Comparison of ENCODE assay signal across 12 mouse cellular contexts in the genomic region with DNA sequence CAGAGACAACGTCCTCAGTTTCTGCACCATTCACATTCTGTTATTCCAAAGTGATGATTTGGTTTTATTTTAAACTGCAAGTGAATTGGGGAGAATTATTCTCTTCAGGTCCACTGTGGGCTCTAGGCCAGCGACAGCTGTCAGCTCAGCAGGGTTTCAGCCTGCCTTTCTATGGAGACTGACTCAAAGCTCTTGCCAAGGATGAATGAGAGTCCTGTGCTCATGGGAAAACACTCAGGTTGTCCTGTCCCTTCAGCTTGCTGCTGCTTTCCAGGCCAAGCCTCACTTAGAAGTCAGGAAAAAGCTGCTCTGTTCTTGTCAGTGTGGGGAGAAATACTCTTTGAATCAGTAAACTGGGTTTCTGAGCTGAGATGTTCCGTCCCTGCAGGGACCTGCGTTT.
A peak's percentile ranks its signal among the peaks of the same experiment; 100 is the strongest.
DNase-seq lines count a peak whose midpoint lies in the region; ATAC-seq lines count a peak whose summit lies in the region.
"Had no signal": no experiment of that assay in that cellular context is flagged by ENCODE, and none has a peak within 500 bp of the region (broad histone marks: within the 10 kb centered on the region; RNA-seq: fewer than 3 reads in every experiment).

No protein-coding gene starts in this region.

- 62% methylated on average over 4 of the region's 4 CpGs for WGBS in midbrain, embryonic 13.5 days
- 70% methylated on average over 4 of the region's 4 CpGs for WGBS in midbrain, embryonic 11.5 days
- 46% methylated on average over 4 of the region's 4 CpGs for WGBS in forebrain, embryonic 14.5 days
- WGBS in midbrain, embryonic 15.5 days, result 52% methylated on average over 4 of the region's 4 CpGs

- peak; percentile 25 for DNase-seq in adrenal gland, postnatal 25 days
- DNase-seq in adrenal gland, postnatal 4 days (ENCODE audit: low spot score in 2 of 2), result no peak
- DNase-seq in midbrain, embryonic 11.5 days (ENCODE audit: low spot score, missing footprints), result no peak
- peak; percentile 57 for DNase-seq in forebrain, embryonic 14.5 days (ENCODE audit: low spot score)
- DNase-seq in lung, adult 18-20 months, result no peak
- no peak for DNase-seq in yolk sac, embryonic 10.5 days (ENCODE audit: low spot score)
- DNase-seq: heart, postnatal 36 days had no signal

- H3K36me3 ChIP-seq in midbrain, embryonic 13.5 days, result no peaks in the 10 kb centered on the region
- no peaks in the 10 kb centered on the region for H3K36me3 ChIP-seq in midbrain, embryonic 11.5 days (ENCODE audit: control insufficient read depth, insufficient read depth, low read length)
- H3K36me3 ChIP-seq in forebrain, embryonic 14.5 days (ENCODE audit: control insufficient read depth, insufficient read depth, low read length), result no peaks in the 10 kb centered on the region
- no peaks in the 10 kb centered on the region for H3K36me3 ChIP-seq in midbrain, embryonic 15.5 days (replicated peaks)
- H3K36me3 ChIP-seq: kidney, embryonic 15.5 days; limb, embryonic 12.5 days had no signal

- H3K27ac ChIP-seq in midbrain, embryonic 13.5 days, result no peak overlapping the region
- no peak overlapping the region for H3K27ac ChIP-seq in midbrain, embryonic 11.5 days (ENCODE audit: low read depth, low read length)
- H3K27ac ChIP-seq in forebrain, embryonic 14.5 days (ENCODE audit: low read depth, low read length), result no peak overlapping the region
- H3K27ac ChIP-seq in midbrain, embryonic 15.5 days, result no peak overlapping the region
- H3K27ac ChIP-seq: kidney, embryonic 15.5 days; limb, embryonic 12.5 days had no signal

- H3K4me1 ChIP-seq in midbrain, embryonic 13.5 days (replicated peaks), result peaks cover 4% of the 10 kb centered on the region; the same call in 1 of the 2 replicates
- no peaks in the 10 kb centered on the region for H3K4me1 ChIP-seq in midbrain, embryonic 11.5 days (ENCODE audit: control insufficient read depth, insufficient read depth, low read length)
- peaks cover 7% of the 10 kb centered on the region; the same call in 1 of the 2 replicates for H3K4me1 ChIP-seq in forebrain, embryonic 14.5 days (ENCODE audit: control insufficient read depth, insufficient read depth, low read length)
- no peaks in the 10 kb centered on the region for H3K4me1 ChIP-seq in midbrain, embryonic 15.5 days
- H3K4me1 ChIP-seq: kidney, embryonic 15.5 days; limb, embryonic 12.5 days had no signal

- no peaks in the 10 kb centered on the region for H3K27me3 ChIP-seq in midbrain, embryonic 13.5 days
- H3K27me3 ChIP-seq in midbrain, embryonic 11.5 days (ENCODE audit: control insufficient read depth, insufficient read depth, low read length), result no peaks in the 10 kb centered on the region
- no peaks in the 10 kb centered on the region for H3K27me3 ChIP-seq in forebrain, embryonic 14.5 days (replicated peaks; ENCODE audit: control insufficient read depth, insufficient read depth, low read length)
- no peaks in the 10 kb centered on the region for H3K27me3 ChIP-seq in midbrain, embryonic 15.5 days (replicated peaks)
- H3K27me3 ChIP-seq: kidney, embryonic 15.5 days; limb, embryonic 12.5 days had no signal

- H3K9me3 ChIP-seq in midbrain, embryonic 13.5 days, result no peaks in the 10 kb centered on the region
- no peaks in the 10 kb centered on the region for H3K9me3 ChIP-seq in midbrain, embryonic 11.5 days (ENCODE audit: control insufficient read depth, low read length)
- no peaks in the 10 kb centered on the region for H3K9me3 ChIP-seq in forebrain, embryonic 14.5 days (replicated peaks; ENCODE audit: control insufficient read depth, low read length)
- no peaks in the 10 kb centered on the region for H3K9me3 ChIP-seq in midbrain, embryonic 15.5 days
- H3K9me3 ChIP-seq: kidney, embryonic 15.5 days; limb, embryonic 12.5 days had no signal

- H3K4me3 ChIP-seq in midbrain, embryonic 13.5 days (replicated peaks), result no peak overlapping the region
- H3K4me3 ChIP-seq in midbrain, embryonic 11.5 days (ENCODE audit: low read depth, low read length), result no peak overlapping the region
- no peak overlapping the region for H3K4me3 ChIP-seq in forebrain, embryonic 14.5 days (ENCODE audit: low read depth, low read length)
- H3K4me3 ChIP-seq in midbrain, embryonic 15.5 days, result no peak overlapping the region
- H3K4me3 ChIP-seq: kidney, embryonic 15.5 days; limb, embryonic 12.5 days had no signal

- ATAC-seq in midbrain, embryonic 13.5 days, result 0 out of 2 replicates have a peak, but pooled peaks have one; percentile 50
- ATAC-seq in midbrain, embryonic 11.5 days (ENCODE audit: low FRiP score), result no peak
- peak; percentile 70 for ATAC-seq in forebrain, embryonic 14.5 days
- ATAC-seq in midbrain, embryonic 15.5 days (replicated peaks), result peak; percentile 52
- ATAC-seq: activated CD4-positive, CD25-positive, alpha-beta regulatory T cell, adult 4 months had no signal

- H3K9ac ChIP-seq in midbrain, embryonic 13.5 days (replicated peaks), result no peak overlapping the region
- no peak overlapping the region for H3K9ac ChIP-seq in midbrain, embryonic 11.5 days (ENCODE audit: low read length)
- H3K9ac ChIP-seq in forebrain, embryonic 14.5 days (ENCODE audit: low read length), result no peak overlapping the region
- H3K9ac ChIP-seq in midbrain, embryonic 15.5 days, result no peak overlapping the region
- H3K9ac ChIP-seq: kidney, embryonic 15.5 days; limb, embryonic 12.5 days had no signal

- H3K4me2 ChIP-seq in midbrain, embryonic 13.5 days (replicated peaks), result no peak overlapping the region
- H3K4me2 ChIP-seq in midbrain, embryonic 11.5 days, result no peak overlapping the region
- no peak overlapping the region for H3K4me2 ChIP-seq in forebrain, embryonic 14.5 days (ENCODE audit: low read length)
- H3K4me2 ChIP-seq in midbrain, embryonic 15.5 days, result no peak overlapping the region
- H3K4me2 ChIP-seq: kidney, embryonic 15.5 days; limb, embryonic 12.5 days had no signal

Comparison
In these comparisons a context has a peak if more than half of its experiments do, and no peak if none do; other contexts are left out.
1. DNase-seq: peak in adrenal gland, postnatal 25 days (single experiment) and forebrain, embryonic 14.5 days (single experiment); none in adrenal gland, postnatal 4 days (0 of 2), midbrain, embryonic 11.5 days (single experiment), lung, adult 18-20 months (0 of 2) and yolk sac, embryonic 10.5 days (single experiment).